Comparison of ENCODE assay signal across 7 mouse cellular contexts in the genomic region with DNA sequence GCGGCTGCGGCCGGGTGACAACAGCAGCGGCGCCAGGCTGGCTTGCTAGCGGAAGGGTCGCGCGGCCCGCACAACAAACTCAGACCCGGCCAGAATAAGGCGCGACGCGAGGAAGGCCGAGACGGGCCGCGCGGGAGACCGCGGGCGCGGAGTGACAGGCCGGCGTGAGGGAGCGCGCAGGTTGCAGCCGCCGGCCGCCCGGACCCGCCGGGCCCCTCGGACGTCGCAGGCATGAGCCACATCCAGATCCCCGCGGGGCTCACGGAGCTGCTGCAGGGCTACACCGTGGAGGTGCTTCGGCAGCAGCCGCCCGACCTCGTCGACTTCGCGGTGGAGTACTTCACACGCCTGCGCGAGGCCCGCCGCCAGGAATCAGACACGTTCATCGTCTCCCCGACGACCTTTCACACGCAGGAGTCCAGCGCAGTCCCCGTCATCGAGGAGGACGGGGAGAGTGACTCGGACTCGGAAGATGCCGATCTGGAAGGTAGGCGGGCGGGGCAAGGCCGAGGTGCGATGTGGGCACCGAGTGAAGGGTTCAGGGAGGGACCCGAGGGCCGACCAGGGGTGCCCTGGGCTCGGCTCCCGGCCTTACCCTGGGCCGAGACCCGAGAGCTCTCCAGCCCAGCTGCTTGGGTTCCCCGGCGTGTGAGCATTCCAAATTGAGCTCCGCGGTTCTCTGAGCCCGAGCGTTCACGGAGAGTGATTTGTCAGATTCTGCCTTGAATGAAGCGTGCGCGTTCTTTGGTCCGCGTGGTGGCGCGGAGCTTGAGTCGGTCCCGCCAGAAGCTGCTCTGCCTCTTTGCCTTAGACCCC. TPM values are rescaled to one million over a fixed set of nuclear protein-coding genes. Genes with fewer than 3 reads are reported as not detected.
DNase-seq lines count a peak whose midpoint lies in the region; ATAC-seq lines count a peak whose summit lies in the region.

No protein-coding gene starts in this region.

- peak overlapping the region; percentile 94 for H3K4me2 ChIP-seq in intestine, embryonic 15.5 days (replicated peaks)

- ATAC-seq in intestine, embryonic 15.5 days = peak; percentile 70

- intact Hi-C loops in left cerebral cortex, postnatal 4 days (cut with DNase I) = no loop called here

- DNase-seq in adrenal gland, adult 8-10 months = peak; percentile 47
- peak; percentile 86 for DNase-seq in embryo, embryonic 11 days
- peak; percentile 39 for DNase-seq in gastrocnemius, postnatal 25 days
- peak; percentile 59 for DNase-seq in left cerebral cortex, postnatal 4 days
- DNase-seq in midbrain, embryonic 10.5 days (ENCODE audit: low spot score) = peak; percentile 74
- peak; percentile 55 to 64 for DNase-seq in right cerebral cortex, postnatal 36 days (ENCODE audit: low spot score in 2 of 2)

- peak overlapping the region; percentile 87 for H3K27ac ChIP-seq in intestine, embryonic 15.5 days
- H3K27ac ChIP-seq in midbrain, embryonic 10.5 days (replicated peaks) = peak overlapping the region; percentile 86

- under 1% methylated on average over 92 of the region's 92 CpGs for WGBS in intestine, embryonic 15.5 days
- whole genome bisulfite sequencing in midbrain, embryonic 10.5 days = under 1% methylated on average over 92 of the region's 92 CpGs

- peak overlapping the region; percentile 82 for H3K9ac ChIP-seq in intestine, embryonic 15.5 days

- peak overlapping the region; percentile 85 for H3K4me3 ChIP-seq in intestine, embryonic 15.5 days (replicated peaks)
- H3K4me3 ChIP-seq in midbrain, embryonic 10.5 days = peak overlapping the region; percentile 78

- no peaks in the 10 kb centered on the region for H3K9me3 ChIP-seq in intestine, embryonic 15.5 days
- no peaks in the 10 kb centered on the region for H3K9me3 ChIP-seq in midbrain, embryonic 10.5 days (replicated peaks)

- H3K36me3 ChIP-seq in intestine, embryonic 15.5 days = no peaks in the 10 kb centered on the region
- 0 out of 2 replicates have a peak, but pooled peaks cover 2% of the 10 kb centered on the region for H3K36me3 ChIP-seq in midbrain, embryonic 10.5 days

- H3K27me3 ChIP-seq in intestine, embryonic 15.5 days (replicated peaks) = no peaks in the 10 kb centered on the region
- H3K27me3 ChIP-seq in midbrain, embryonic 10.5 days (ENCODE audit: low read depth, poor library complexity, severe bottlenecking) = peaks cover 35% of the 10 kb centered on the region

- peaks cover 13% of the 10 kb centered on the region for H3K4me1 ChIP-seq in intestine, embryonic 15.5 days (replicated peaks)
- H3K4me1 ChIP-seq in midbrain, embryonic 10.5 days = peaks cover 67% of the 10 kb centered on the region

RNA-seq across cellular contexts. Expression of gene Prkar2a, which starts 3.3 kb away (rescaled TPM):
- total RNA-seq in adrenal gland, adult 8-10 months (2022) = 10 to 100 TPM; 29.9 to 45.0 (median 33.7) TPM
- 100 to 1,000 TPM; 122 to 134 TPM for total RNA-seq in gastrocnemius, postnatal 25 days (2021)
- polyA plus RNA-seq in intestine, embryonic 15.5 days (2015; fragmentation: Nextera tagmentation; extraction: Ambion mirVana) = 51.9 and 55.0 TPM in 2 replicates
- 10 to 100 TPM; 78.5 to 78.7 TPM for total RNA-seq in left cerebral cortex, postnatal 4 days (2021)
- 34.6 and 40.8 TPM in 2 replicates for polyA plus RNA-seq in midbrain, embryonic 10.5 days (2016; fragmentation: Nextera tagmentation; extraction: Ambion mirVana)

RNA-seq across cellular contexts. Expression of gene Slc25a20, which starts 30.5 kb away (rescaled TPM):
- 100 to 1,000 TPM in 1 of 4 experiments, 10 to 100 TPM in 3; 71.4 to 108 (median 90.9) TPM for total RNA-seq in adrenal gland, adult 8-10 months (2022)
- total RNA-seq in gastrocnemius, postnatal 25 days (2021) = 10 to 100 TPM; 67.1 to 73.5 TPM
- 77.1 and 83.3 TPM in 2 replicates for polyA plus RNA-seq in intestine, embryonic 15.5 days (2015; fragmentation: Nextera tagmentation; extraction: Ambion mirVana)
- total RNA-seq in left cerebral cortex, postnatal 4 days (2021) = 10 to 100 TPM; 17.9 to 18.9 TPM
- 34.5 and 36.2 TPM in 2 replicates for polyA plus RNA-seq in midbrain, embryonic 10.5 days (2016; fragmentation: Nextera tagmentation; extraction: Ambion mirVana)

RNA-seq across cellular contexts. Expression of gene Arih2, which starts 43.2 kb away (rescaled TPM):
- 10 to 100 TPM; 53.4 to 73.7 (median 61.0) TPM for total RNA-seq in adrenal gland, adult 8-10 months (2022)
- 10 to 100 TPM; 52.7 to 61.0 TPM for total RNA-seq in gastrocnemius, postnatal 25 days (2021)
- polyA plus RNA-seq in intestine, embryonic 15.5 days (2015; fragmentation: Nextera tagmentation; extraction: Ambion mirVana) = 41.0 and 46.4 TPM in 2 replicates
- total RNA-seq in left cerebral cortex, postnatal 4 days (2021) = 10 to 100 TPM; 58.3 to 59.6 TPM
- 66.8 and 72.6 TPM in 2 replicates for polyA plus RNA-seq in midbrain, embryonic 10.5 days (2016; fragmentation: Nextera tagmentation; extraction: Ambion mirVana)

Comparison
In these comparisons a context has a peak if more than half of its experiments do, and no peak if none do; other contexts are left out.
1. Peak in every context shown above with its lines: DNase-seq, ATAC-seq, H3K4me3 ChIP-seq and H3K27ac ChIP-seq.